Mouse (Mus musculus) cerebellum, adult 11-12 months (tissue): ENCODE results near the gene Mrgprx2.
"Not testable (repeated sequence)": the region's sequence is repeated elsewhere in the genome, so short reads cannot be mapped to it uniquely, and the experiment has no call there.

Experiments
- DNase-seq: peaks from one replicate; pipeline ENCODE4 v3.0.0; 2022

The Mrgprx2 gene

DNA sequence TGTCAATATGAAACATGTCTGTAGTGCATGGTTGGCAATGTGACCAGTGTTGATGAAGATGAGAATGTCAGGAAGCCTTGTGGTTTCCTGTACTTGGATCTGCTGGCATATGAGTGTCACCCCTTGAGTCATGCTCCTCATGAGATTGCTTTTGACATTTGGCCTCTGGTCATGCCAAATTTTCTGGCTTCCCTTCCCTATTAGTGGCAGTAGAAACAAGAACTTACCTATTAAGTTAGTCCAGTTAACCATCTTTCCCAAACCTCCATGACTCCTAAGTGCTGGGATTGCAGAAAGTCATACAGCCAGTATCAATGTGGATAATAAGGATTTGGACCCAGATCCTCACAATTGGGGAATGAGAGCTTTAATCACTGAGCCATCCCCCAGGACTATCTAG is at the start of gene Mrgprx2:
Mrgprx2 (minus strand) TSS at position 101 of the 400 bp plus-strand sequence.
- no peak for DNase-seq

DNA sequence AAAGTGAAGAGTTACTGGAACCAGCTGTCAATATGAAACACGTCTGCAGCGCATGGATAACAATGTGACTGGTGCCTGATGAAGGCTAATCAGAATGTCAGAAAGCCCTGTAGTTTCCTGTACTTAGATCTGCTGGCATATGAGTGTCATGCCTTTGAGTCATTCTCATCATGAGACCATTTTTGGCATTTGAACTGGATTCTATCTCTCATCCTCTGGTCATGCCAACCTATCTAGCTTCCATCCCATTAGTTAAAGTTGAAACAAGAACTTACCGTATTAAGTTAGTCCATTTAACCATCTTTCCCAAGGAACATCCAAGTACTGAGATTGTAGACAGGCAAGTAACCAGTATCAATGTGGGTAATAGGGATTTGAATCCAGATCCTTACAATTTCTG is 42.9 kb downstream of the Mrgprx2 start, which contains the start of gene Mrgprb1:
Mrgprb1 (minus strand) TSS at position 101 of the 400 bp plus-strand sequence.
- no peak for DNase-seq

DNA sequence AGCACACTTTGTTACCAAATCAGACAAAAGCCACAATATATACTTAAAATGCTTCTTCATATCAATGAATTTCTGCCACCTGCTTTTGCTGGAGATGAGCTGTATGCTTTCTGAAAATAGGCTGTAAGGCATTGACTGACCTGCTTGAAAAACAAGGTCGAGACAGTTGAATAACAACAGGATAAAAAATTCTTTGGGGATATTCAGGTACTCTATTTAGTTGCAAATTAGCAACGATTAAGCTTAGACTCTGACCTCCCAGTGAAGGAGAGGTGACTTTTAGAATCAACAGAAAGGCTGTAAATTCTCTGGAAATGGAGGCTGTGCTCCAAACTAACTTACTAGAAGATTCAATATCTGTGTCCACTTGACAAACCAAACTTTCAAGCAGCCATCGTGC is 62.5 kb downstream of the Mrgprx2 start:
- no peak for DNase-seq

- DNase-seq = not testable (repeated sequence)
Measured at GRCm38 (mm10) chr7:48435936-48436335, 63.2 kb downstream of the Mrgprx2 start.
